Mouse (Mus musculus): ENCODE data around the gene Mroh2a. TPM values are rescaled to one million over a fixed set of nuclear protein-coding genes. Genes with fewer than 3 reads are reported as not detected.

Gene Mroh2a
- total and polyA plus RNA-seq, 2 experiments from 2014 or later: 0.35 TPM; not detected in 1

DNA sequence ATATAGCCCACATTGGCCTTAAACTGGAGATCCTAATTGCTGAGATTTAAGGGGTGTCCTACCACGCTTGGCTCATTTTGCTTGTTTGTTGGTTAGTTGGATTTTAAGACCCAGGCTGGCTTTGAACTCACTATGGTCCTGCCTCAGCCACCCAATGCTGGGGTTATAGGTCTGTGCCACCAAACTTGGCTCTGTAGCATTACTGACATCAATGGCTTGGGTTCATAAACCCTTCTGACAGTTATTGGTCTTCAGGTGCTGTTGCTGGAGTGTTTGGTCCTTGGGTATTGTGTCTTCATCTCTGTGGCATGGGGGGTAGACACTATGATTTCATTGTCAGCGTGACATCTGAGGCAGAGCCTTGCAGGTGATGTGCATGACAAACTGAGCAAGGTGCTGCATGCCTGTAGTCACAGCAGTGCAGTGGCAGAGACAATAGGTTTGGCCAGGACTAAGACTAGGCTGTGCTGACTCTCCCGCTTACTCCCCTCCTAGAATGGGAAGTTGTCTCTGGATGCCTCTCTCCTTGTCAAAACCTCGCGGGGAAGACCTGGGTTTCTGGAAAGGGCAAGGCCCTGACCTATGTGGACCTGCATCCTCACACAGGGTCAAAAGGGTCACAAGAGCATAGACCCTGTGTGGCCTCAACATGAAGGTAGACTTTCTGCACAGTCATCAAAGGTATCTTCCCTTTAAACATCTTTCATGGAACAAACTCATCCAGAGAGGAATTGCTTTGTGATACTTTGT, 73.7 kb downstream of the Mroh2a start:
- no peak overlapping the region for H3K4me3 ChIP-seq (ENCODE audit: low read depth, low read length)
- ATAC-seq: no peak
- H3K4me1 ChIP-seq (ENCODE audit: insufficient read depth): no peaks in the 10 kb centered on the region

DNA sequence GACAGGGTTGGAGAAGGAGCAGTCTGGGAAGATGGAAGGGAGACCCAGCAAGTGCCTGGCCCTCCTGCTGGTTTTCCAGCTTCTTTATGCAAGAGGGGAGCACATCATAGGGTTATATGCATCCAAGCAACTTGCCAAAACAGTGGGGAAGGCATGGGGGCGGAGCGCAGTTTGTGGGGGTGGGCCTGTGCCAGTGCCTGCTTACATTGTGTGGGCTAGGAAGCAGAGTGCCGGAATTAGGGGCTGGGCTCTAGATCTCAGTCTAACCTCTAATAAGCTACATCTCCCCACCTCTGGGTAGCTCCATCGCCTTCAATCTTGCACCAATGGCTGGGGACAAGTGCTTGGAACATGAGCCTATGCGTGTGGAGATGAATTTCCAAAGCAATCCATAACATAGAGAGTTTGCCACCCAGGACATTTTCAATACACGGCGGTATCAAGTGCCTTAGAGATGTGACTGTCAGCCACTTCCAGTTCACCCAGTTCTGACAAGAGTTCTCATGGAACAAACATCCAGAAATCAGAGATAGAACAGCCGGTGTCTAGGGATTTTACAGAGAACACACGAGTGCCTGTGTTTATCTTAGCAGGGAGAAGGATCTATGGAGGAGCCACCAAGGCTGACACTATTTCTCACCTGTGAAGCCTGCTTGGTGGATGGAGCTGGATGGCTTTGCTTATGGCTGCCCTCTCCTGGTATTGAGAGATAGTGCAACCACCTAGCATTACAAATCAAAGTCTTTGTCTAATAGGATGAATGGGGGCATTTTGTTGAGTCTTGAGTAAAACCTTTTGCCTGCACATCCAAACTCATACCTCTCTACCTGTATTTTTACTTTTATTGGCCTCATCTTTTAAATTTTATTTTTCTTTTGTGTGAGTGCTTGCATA, 74.6 kb downstream of the Mroh2a start:
- H3K9me3 ChIP-seq (ENCODE audit: low read length): peaks cover 85% of the 10 kb centered on the region
- H3K27me3 ChIP-seq (ENCODE audit: insufficient read depth, low read length): no peaks in the 10 kb centered on the region
- DNase-seq: no peak
- ATAC-seq: no peak; the same call in 1 of the 2 replicates
- no peak overlapping the region for H3K4me2 ChIP-seq (ENCODE audit: low read depth)
- no peak overlapping the region for H3K9ac ChIP-seq
- H3K36me3 ChIP-seq (ENCODE audit: insufficient read depth): no peaks in the 10 kb centered on the region
- WGBS: 69% methylated on average over 9 of the region's 9 CpGs
- no peak overlapping the region for H3K4me3 ChIP-seq (ENCODE audit: low read depth, low read length)
- peak; percentile 55 for TF ChIP-seq CTCF (IDR thresholded peaks at IDR 0.05; ENCODE audit: low read depth)
- H3K27ac ChIP-seq (ENCODE audit: low read depth, low read length): no peak overlapping the region
- no peaks in the 10 kb centered on the region for H3K4me1 ChIP-seq (ENCODE audit: insufficient read depth)

More for the DNA sequence above, 73.7 kb downstream of the Mroh2a start:
- H3K9ac ChIP-seq: no peak overlapping the region
- no peak overlapping the region for H3K27ac ChIP-seq (ENCODE audit: low read depth, low read length)
- no peaks in the 10 kb centered on the region for H3K27me3 ChIP-seq (ENCODE audit: insufficient read depth, low read length)
- no peak for DNase-seq
- 37% methylated on average over 5 of the region's 5 CpGs for whole genome bisulfite sequencing
- peaks cover 85% of the 10 kb centered on the region for H3K9me3 ChIP-seq (ENCODE audit: low read length)
- no peaks in the 10 kb centered on the region for H3K36me3 ChIP-seq (ENCODE audit: insufficient read depth)
- no peak overlapping the region for H3K4me2 ChIP-seq (ENCODE audit: low read depth)
- TF ChIP-seq CTCF (IDR thresholded peaks at IDR 0.05; ENCODE audit: low read depth): no peak

DNA sequence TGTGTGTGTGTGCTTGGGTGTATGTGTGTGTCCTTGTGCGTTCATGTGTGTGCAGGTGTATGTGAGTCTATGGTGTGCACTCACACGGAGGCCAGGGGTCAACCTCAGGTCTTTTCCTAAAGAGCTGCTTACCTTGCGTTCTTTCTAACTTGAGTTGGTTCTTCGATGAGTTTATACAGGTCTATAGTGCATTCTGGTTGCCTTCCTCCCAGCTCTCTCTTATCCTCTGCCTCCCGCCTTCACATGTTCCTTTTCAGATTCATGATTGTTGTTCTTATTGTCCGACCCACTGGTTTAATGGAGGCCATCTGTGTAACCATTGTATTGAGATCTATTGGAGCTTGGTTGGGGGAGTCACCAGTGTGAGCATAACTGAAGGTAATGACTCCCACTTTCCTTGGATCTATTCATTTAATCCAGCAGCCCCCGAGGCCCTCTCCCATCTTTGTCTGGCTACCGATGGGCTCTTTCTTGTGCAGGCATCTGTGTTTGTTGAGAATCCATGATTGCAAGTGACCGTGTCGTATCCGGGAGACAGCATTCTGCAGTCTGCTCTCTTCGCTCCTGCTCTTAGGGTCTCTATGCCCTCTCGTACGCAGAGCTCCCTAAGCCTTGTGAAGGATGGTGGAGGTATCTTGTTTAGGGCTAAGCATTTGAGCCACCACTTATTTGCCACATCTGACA, 75.4 kb downstream of the Mroh2a start:
- no peak for TF ChIP-seq CTCF (IDR thresholded peaks at IDR 0.05; ENCODE audit: low read depth)

DNA sequence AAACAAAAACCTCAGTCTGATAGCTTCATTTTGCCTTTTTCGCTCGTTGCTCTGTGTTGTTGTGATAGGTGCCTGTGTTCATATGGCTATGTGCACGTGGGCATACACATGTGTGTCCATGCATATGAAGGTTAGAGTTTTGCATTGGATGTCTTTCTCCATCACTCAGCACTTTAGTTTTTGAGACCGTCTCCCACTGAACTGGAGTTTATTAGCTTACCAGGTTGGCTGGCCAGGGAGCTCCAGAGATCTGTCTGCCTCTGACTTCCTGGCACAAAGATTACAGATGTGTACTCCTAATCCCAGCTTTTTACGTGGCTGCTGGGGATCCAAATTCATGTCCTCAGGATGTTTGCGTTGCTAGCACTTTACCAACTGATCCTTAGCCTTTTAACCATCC, 77.0 kb downstream of the Mroh2a start:
- WGBS: 64% methylated on average over 6 of the region's 6 CpGs
- Histone ChIP-seq H3K4me2 (ENCODE audit: low read depth) (no peak overlapping the region), H3K4me3 (ENCODE audit: low read depth, low read length) (no peak overlapping the region), H3K9me3 (ENCODE audit: low read length) (peaks cover 96% of the 10 kb centered on the region), H3K27me3 (ENCODE audit: insufficient read depth, low read length) (no peaks in the 10 kb centered on the region), H3K4me1 (ENCODE audit: insufficient read depth) (no peaks in the 10 kb centered on the region), H3K27ac (ENCODE audit: low read depth, low read length) (no peak overlapping the region), H3K36me3 (ENCODE audit: insufficient read depth) (no peaks in the 10 kb centered on the region), H3K9ac (no peak overlapping the region)
- no peak for DNase-seq
- no peak for TF ChIP-seq CTCF (IDR thresholded peaks at IDR 0.05; ENCODE audit: low read depth)
- ATAC-seq: no peak

More for the DNA sequence above, 75.4 kb downstream of the Mroh2a start:
- no peaks in the 10 kb centered on the region for H3K36me3 ChIP-seq (ENCODE audit: insufficient read depth)
- no peak overlapping the region for H3K27ac ChIP-seq (ENCODE audit: low read depth, low read length)
- H3K9ac ChIP-seq: no peak overlapping the region
- H3K27me3 ChIP-seq (ENCODE audit: insufficient read depth, low read length): no peaks in the 10 kb centered on the region
- H3K4me2 ChIP-seq (ENCODE audit: low read depth): no peak overlapping the region
- 64% methylated on average over 14 of the region's 14 CpGs for WGBS
- no peak for ATAC-seq
- peaks cover 90% of the 10 kb centered on the region for H3K9me3 ChIP-seq (ENCODE audit: low read length)
- no peak overlapping the region for H3K4me3 ChIP-seq (ENCODE audit: low read depth, low read length)
- no peaks in the 10 kb centered on the region for H3K4me1 ChIP-seq (ENCODE audit: insufficient read depth)
- no peak for DNase-seq

DNA sequence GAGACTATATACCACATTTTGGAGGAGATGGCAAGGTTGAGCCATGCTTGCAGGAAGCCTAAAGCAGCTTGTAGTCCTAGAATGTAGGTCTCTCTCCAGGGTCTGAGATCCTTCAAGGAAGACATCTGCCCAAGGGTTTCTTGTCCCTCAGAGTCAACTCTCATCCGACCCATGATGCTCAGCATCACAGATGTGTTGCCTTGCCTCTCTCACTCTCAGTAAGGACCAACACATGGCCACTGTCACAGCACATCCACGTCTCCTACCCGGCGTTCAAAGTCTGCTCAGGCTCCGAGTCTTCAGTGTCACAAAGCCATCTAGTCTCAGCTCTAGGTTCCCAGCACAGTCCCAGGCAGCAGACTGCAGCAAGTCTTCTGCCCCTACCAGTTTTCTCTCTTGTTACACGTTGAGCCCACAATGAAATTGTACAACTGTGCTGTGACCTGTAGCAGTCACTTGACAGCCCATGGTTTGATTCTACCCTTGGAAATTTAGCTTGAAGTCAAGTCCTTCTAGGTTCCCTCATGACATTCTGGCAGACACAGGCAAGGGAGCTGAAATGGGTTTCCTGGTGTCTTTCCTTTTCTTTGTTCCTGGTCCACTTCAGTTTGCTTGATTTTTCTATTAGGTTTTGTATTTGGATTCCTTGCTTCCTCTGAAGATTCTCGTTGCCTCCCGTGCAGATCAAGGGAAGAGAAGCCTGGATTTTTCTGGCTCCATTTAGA, 77.6 kb downstream of the Mroh2a start:
- ATAC-seq: no peak

DNA sequence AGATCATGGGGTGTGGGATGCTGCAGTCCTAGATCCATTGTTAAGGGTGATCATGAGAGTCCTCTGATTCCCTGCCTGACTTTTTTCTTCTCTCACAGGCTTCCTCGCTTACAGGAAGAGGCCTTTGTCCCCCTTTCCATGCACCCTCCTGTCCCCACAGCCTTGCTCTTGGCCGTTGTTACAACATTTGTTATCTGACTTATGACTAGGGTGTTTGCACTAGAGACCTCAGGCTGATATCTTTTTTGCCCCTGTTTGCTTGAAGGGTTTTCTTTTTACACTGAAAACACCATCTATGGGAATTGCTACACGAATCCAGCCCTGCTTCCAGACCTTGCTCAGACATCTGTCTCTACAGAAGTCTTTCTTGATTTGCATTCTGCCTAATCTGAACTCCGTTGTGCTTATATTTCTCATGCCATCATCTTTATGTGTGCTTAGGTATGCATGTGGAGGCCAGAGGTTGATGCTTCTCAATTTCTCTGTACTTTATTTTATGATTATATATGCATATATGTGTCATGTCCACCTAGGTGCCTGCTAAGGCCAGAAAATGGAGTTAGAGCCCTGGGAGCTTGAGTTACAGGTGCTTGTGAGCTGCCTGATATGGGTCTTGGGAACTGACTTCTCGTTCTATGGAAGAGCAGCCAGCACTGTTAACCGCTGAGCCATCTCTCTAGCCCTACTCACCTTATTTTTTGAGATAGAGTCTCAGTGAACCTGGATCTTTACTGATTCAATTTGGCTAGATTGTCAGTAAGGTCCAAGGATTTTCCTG, 78.4 kb downstream of the Mroh2a start:
- Histone ChIP-seq H3K36me3 (ENCODE audit: insufficient read depth) (no peaks in the 10 kb centered on the region), H3K4me1 (ENCODE audit: insufficient read depth) (no peaks in the 10 kb centered on the region), H3K27me3 (ENCODE audit: insufficient read depth, low read length) (no peaks in the 10 kb centered on the region), H3K4me3 (ENCODE audit: low read depth, low read length) (no peak overlapping the region), H3K9me3 (ENCODE audit: low read length) (peaks cover 96% of the 10 kb centered on the region), H3K9ac (no peak overlapping the region), H3K27ac (ENCODE audit: low read depth, low read length) (no peak overlapping the region), H3K4me2 (ENCODE audit: low read depth) (no peak overlapping the region)
- 48% methylated on average over 6 of the region's 6 CpGs for WGBS
- TF ChIP-seq CTCF (IDR thresholded peaks at IDR 0.05; ENCODE audit: low read depth): no peak
- DNase-seq: no peak
- no peak for ATAC-seq

More for the DNA sequence above, 77.6 kb downstream of the Mroh2a start:
- DNase-seq: no peak
- H3K36me3 ChIP-seq (ENCODE audit: insufficient read depth): no peaks in the 10 kb centered on the region
- H3K9me3 ChIP-seq (ENCODE audit: low read length): peaks cover 96% of the 10 kb centered on the region
- no peak for TF ChIP-seq CTCF (IDR thresholded peaks at IDR 0.05; ENCODE audit: low read depth)
- 64% methylated on average over 8 of the region's 8 CpGs for WGBS
- no peak overlapping the region for H3K27ac ChIP-seq (ENCODE audit: low read depth, low read length)
- H3K27me3 ChIP-seq (ENCODE audit: insufficient read depth, low read length): no peaks in the 10 kb centered on the region
- H3K9ac ChIP-seq: no peak overlapping the region
- H3K4me3 ChIP-seq (ENCODE audit: low read depth, low read length): no peak overlapping the region
- no peaks in the 10 kb centered on the region for H3K4me1 ChIP-seq (ENCODE audit: insufficient read depth)
- H3K4me2 ChIP-seq (ENCODE audit: low read depth): no peak overlapping the region
